Mouse (Mus musculus) forebrain, embryonic 14.5 days (tissue): ENCODE measurements around the gene Nhlrc1. TPM values are rescaled to one million over a fixed set of nuclear protein-coding genes. Genes with fewer than 3 reads are reported as not detected.

Experiments used
- ATAC-seq: fragments of 200-750 bp; cut with Nextera tagmentation; 2 replicates; pipeline ENCODE4 v1.8.0; 2017; ENCODE audit warnings: mild to moderate bottlenecking, moderate library complexity
- DNase-seq: peaks from one replicate; pipeline ENCODE4 v3.0.0-alpha.2; 2015; ENCODE audit warnings: low spot score
- H3K27ac ChIP-seq: fragments of 300-500 bp; sonication (generic); 2 replicates; pipeline ENCODE4 v1.5.1; 2014; ENCODE audit warnings: low read depth, mild to moderate bottlenecking, control low read depth, low read length, moderate library complexity
- H3K27me3 ChIP-seq: fragments of 300-500 bp; sonication (generic); replicated peaks from 2 replicates; pipeline ENCODE4 v1.6.1; 2014; ENCODE audit warnings: low read length, control low read depth, mixed read lengths; ENCODE audit not compliant: control insufficient read depth, insufficient read depth
- H3K36me3 ChIP-seq: fragments of 300-500 bp; sonication (generic); 2 replicates; pipeline ENCODE4 v1.6.1; 2014; ENCODE audit warnings: low read length, control low read depth; ENCODE audit not compliant: control insufficient read depth, insufficient read depth
- H3K4me1 ChIP-seq: fragments of 300-500 bp; sonication (generic); 2 replicates; pipeline ENCODE4 v1.6.1; 2014; ENCODE audit warnings: antibody characterized with exemption, low read length, control low read depth; ENCODE audit not compliant: control insufficient read depth, insufficient read depth
- H3K4me2 ChIP-seq: fragments of 300-500 bp; sonication (generic); 2 replicates; pipeline ENCODE4 v1.6.1; 2014; ENCODE audit warnings: mild to moderate bottlenecking, control low read depth, low read length
- H3K4me3 ChIP-seq: fragments of 300-500 bp; sonication (generic); 2 replicates; pipeline ENCODE4 v1.5.1; 2014; ENCODE audit warnings: low read depth, low read length, control low read depth
- H3K9ac ChIP-seq: fragments of 300-500 bp; sonication (generic); 2 replicates; pipeline ENCODE4 v1.6.1; 2014; ENCODE audit warnings: mild to moderate bottlenecking, low read length, control low read depth, moderate library complexity
- H3K9me3 ChIP-seq: fragments of 300-500 bp; sonication (generic); replicated peaks from 2 replicates; pipeline ENCODE4 v1.6.1; 2016; ENCODE audit warnings: low read length, control low read depth, mixed read lengths; ENCODE audit not compliant: control insufficient read depth
- WGBS: fragments of 180-500 bp; shearing (Covaris S2); extraction: QIAGEN DNeasy Blood & Tissue Kit; methylation state at CpG from one replicate; pipeline ENCODE4 v1.1.7; 2014; 5-methylcytosine and 5-hydroxymethylcytosine counted together
- polyA plus RNA-seq: library from polyadenylated mRNA; unstranded; fragments of >200 nt; fragmentation: Nextera tagmentation; extraction: Ambion mirVana; gene quantifications from 2 replicates; pipeline ENCODE4 v1.2.1, GENCODE M21; 2014

Nhlrc1 gene
- polyA plus RNA-seq, 1 experiment from 2014 or later = 10.8 TPM

GRCm38 (mm10) chr13:47044617-47044947, 29.9 kb upstream of the Nhlrc1 start, which contains the start of gene Tpmt:
Tpmt (minus strand) TSS chr13:47044737.
- DNase-seq (peak; percentile 24), ATAC-seq (no peak)
- 11% methylated on average over 10 of the region's 10 CpGs for WGBS
- Histone ChIP-seq H3K36me3 (peaks cover 10% of the 10 kb centered on the region; the same call in 1 of the 2 replicates), H3K4me3 (peak within 1 kb of the TSS; percentile 87), H3K4me1 (peaks cover 10% of the 10 kb centered on the region), H3K4me2 (peak within 1 kb of the TSS; percentile 98), H3K9ac (peak within 1 kb of the TSS; percentile 79), H3K27me3 (no peaks in the 10 kb centered on the region), H3K9me3 (no peaks in the 10 kb centered on the region), H3K27ac (peak within 1 kb of the TSS; percentile 63)

- Histone ChIP-seq H3K4me3 (peak overlapping the region; percentile 87), H3K4me1 (peaks cover 10% of the 10 kb centered on the region), H3K9ac (peak overlapping the region; percentile 79), H3K4me2 (peak overlapping the region; percentile 98), H3K9me3 (no peaks in the 10 kb centered on the region), H3K27ac (peak overlapping the region; percentile 63), H3K27me3 (no peaks in the 10 kb centered on the region), H3K36me3 (peaks cover 5% of the 10 kb centered on the region; the same call in 1 of the 2 replicates)
- DNase-seq (peak; percentile 13), ATAC-seq (peak; percentile 45)
- under 1% methylated on average over 44 of the region's 45 CpGs for WGBS
These were observed 29.4 kb upstream of the Nhlrc1 start for GRCm38 (mm10) chr13:47043833-47044616.

- Histone ChIP-seq H3K36me3 (0 out of 2 replicates have a peak, but pooled peaks cover 2% of the 10 kb centered on the region), H3K27ac (peak within 1 kb of the TSS; percentile 63), H3K4me1 (peaks cover 10% of the 10 kb centered on the region), H3K27me3 (no peaks in the 10 kb centered on the region), H3K9ac (peak within 1 kb of the TSS; percentile 79), H3K4me3 (peak within 1 kb of the TSS; percentile 87), H3K4me2 (peak within 1 kb of the TSS; percentile 98), H3K9me3 (no peaks in the 10 kb centered on the region)
- ATAC-seq = peak; percentile 95
- 2% methylated on average over 48 of the region's 48 CpGs for WGBS
- DNase-seq = peak; percentile 97
These were observed 28.5 kb upstream of the Nhlrc1 start, which contains the start of gene Kdm1b for GRCm38 (mm10) chr13:47043030-47043680. Kdm1b (plus strand) TSS chr13:47043499.

GRCm38 (mm10) chr13:47042024-47042633, 27.5 kb upstream of the Nhlrc1 start:
- H3K4me1 ChIP-seq = peaks cover 10% of the 10 kb centered on the region
- 39% methylated on average over 8 of the region's 8 CpGs for WGBS
- 0 out of 2 replicates have a peak, but pooled peaks cover 3% of the 10 kb centered on the region for H3K36me3 ChIP-seq
- H3K9me3 ChIP-seq = no peaks in the 10 kb centered on the region
- no peak overlapping the region for H3K27ac ChIP-seq
- ATAC-seq (no peak), DNase-seq (peak; percentile 51)
- peak overlapping the region; percentile 79; the same call in 1 of the 2 replicates for H3K9ac ChIP-seq
- peak overlapping the region; percentile 98 for H3K4me2 ChIP-seq
- no peaks in the 10 kb centered on the region for H3K27me3 ChIP-seq
- peak overlapping the region; percentile 87 for H3K4me3 ChIP-seq

- H3K4me2 ChIP-seq = no peak overlapping the region
- no peaks in the 10 kb centered on the region for H3K27me3 ChIP-seq
These were observed 25.4 kb upstream of the Nhlrc1 start for GRCm38 (mm10) chr13:47040061-47040460.

GRCm38 (mm10) chr13:47037946-47038345, 23.3 kb upstream of the Nhlrc1 start:
- H3K36me3 ChIP-seq = 0 out of 2 replicates have a peak, but pooled peaks cover 3% of the 10 kb centered on the region
- WGBS = 81% methylated on average over 6 of the region's 6 CpGs
- ATAC-seq (no peak), DNase-seq (no peak)
- no peaks in the 10 kb centered on the region for H3K27me3 ChIP-seq
- no peak overlapping the region for H3K4me3 ChIP-seq
- H3K9me3 ChIP-seq = no peaks in the 10 kb centered on the region
- no peak overlapping the region for H3K4me2 ChIP-seq
- no peak overlapping the region for H3K9ac ChIP-seq
- no peak overlapping the region for H3K27ac ChIP-seq
- H3K4me1 ChIP-seq = peaks cover 5% of the 10 kb centered on the region; the same call in 1 of the 2 replicates

More at GRCm38 (mm10) chr13:47040061-47040460, 25.4 kb upstream of the Nhlrc1 start:
- Histone ChIP-seq H3K36me3 (0 out of 2 replicates have a peak, but pooled peaks cover 3% of the 10 kb centered on the region), H3K27ac (no peak overlapping the region), H3K9ac (no peak overlapping the region), H3K4me1 (peaks cover 10% of the 10 kb centered on the region), H3K9me3 (no peaks in the 10 kb centered on the region), H3K4me3 (no peak overlapping the region)
- 93% methylated on average over 5 of the region's 5 CpGs for WGBS
- ATAC-seq = no peak
- no peak for DNase-seq

GRCm38 (mm10) chr13:47033602-47034001, 19.0 kb upstream of the Nhlrc1 start:
- Histone ChIP-seq H3K4me3 (no peak overlapping the region), H3K4me2 (no peak overlapping the region), H3K9ac (no peak overlapping the region), H3K4me1 (no peaks in the 10 kb centered on the region), H3K9me3 (no peaks in the 10 kb centered on the region), H3K36me3 (peaks cover 3% of the 10 kb centered on the region; the same call in 1 of the 2 replicates), H3K27me3 (no peaks in the 10 kb centered on the region), H3K27ac (no peak overlapping the region)
- no peak for ATAC-seq
- no peak for DNase-seq
- WGBS = 90% methylated on average over 4 of the region's 4 CpGs

- Histone ChIP-seq H3K4me2 (no peak overlapping the region), H3K9me3 (no peaks in the 10 kb centered on the region), H3K27ac (no peak overlapping the region), H3K27me3 (no peaks in the 10 kb centered on the region), H3K36me3 (peaks cover 3% of the 10 kb centered on the region; the same call in 1 of the 2 replicates), H3K4me1 (no peaks in the 10 kb centered on the region), H3K9ac (no peak overlapping the region), H3K4me3 (no peak overlapping the region)
- WGBS = 94% methylated on average over 17 of the region's 17 CpGs
- ATAC-seq (no peak), DNase-seq (no peak)
These were observed 15.9 kb upstream of the Nhlrc1 start for GRCm38 (mm10) chr13:47030376-47031107.
